Mouse (Mus musculus) layer of hippocampus, adult 9-11 months (tissue): Measurements from ENCODE around the gene Zfp870.

ENCODE experiments used
- DNase-seq: peaks from one replicate; pipeline ENCODE4 v3.0.0; 2022

Gene Zfp870

DNA sequence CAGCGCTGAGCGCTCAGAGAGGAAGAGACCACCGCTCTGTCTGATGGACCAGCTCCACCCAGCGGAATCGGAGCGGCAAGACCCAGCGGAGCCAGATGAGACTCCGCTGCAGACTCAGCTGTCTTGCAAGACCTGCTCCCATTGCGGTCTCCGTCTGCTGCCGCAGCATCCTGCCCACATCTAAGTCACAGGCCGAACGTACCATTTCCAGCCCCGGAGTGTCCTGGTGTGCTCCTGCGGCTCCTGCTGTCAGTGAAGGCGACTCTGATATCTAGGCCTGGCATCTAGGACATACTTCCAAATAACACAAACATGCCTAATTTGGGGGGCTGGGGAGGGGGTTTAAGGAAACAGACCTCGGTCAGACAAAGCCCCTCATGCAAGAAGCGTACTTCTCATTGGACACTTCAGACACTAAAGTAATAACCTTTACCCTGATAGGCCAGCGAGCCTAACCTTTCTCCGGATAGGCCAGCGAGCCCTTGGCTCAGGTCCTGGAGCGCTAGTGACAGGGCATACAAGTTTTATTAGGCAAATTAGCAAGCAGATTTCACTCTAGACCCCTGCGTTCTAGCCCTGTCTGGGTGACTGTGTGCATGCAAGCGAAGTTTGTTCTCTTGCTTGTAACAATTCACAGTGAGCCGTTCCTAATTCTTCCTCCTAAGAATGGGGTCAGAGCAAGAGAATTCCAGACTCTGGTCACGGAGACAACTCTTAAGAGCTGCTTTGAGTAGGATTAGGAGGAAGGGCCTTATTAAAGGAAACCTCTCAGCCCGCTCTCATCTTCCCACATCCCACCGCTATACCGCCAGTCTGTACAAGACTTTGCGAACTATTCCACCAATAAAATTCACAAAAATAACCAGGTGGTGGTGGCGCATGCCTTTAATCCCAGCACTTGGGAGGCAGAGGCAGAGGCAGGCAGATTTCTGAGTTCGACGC is at the start of gene Zfp870:
TSS of gene Zfp870 (minus strand) at position 404 of the 942 bp plus-strand sequence.
- peak; percentile 92 for DNase-seq

DNA sequence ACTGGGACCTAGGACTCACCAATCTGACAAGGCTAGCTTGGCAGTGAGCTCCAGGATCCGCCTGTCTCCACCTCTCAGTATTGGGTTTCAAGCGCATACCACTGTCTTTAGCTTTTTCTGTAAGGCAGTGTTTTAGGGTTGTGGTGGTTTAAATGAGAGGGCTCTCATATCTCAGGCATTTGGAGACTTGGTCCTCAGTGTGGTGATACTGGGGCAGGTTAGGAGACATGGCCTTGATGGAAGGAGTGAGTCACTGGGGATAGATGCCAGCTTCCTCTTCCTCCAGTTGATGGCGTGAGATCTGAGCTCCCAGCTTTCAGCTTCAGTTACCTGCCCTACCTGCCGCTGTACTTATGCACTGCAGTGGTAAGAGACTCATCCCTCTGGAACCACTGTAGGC is 48.4 kb upstream of the Zfp870 start:
- no peak for DNase-seq

DNA sequence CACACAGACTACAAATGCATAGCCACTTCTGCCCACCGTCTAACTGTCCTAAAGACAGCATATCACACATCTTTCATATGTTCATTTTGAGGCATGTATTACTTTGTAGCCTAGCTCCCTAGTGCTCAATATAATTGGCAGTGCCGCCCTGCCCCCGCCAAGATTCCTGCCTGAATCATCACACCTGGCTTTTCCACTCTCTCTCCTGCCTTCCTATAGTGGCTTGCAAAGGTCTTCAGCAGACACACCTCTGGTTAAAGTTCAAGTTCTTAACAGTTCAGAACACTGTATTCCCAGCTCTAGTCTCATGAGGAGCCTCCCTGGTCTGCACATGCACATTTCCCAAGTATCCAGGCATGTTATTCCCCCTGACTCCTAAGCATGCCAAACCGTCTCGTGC is 36.4 kb upstream of the Zfp870 start:
- DNase-seq: no peak

DNA sequence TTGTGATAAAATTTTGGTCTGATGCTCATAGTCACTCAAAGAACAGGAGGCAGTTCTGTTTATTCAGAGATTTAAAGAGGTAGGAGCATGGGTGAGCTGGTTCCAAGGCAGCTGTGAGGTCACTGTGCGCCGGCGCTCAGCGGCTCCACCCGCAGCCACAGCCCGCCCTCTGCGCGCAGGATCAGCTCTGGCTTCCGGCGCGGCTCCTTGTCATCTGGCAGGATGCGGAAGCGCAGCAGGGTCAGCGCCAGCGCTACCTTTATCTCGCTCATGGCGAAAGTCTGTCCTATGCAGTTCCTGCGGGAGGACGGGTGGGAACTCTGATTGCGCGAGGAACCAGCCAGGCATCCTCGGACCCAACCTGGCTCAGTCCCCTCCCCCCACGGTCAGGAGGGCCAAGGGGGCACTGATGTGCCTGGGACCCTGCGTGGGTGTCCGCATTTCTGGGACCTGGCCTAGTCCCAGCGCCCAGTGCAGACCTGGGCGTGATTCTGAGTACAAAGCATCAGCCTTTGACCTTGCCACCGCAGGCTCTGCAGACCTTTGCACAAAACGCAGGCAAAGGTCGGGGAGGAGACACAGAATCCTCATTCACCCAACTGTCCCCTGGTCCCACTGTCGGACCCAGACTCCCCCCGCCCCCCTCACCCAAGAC is 33.3 kb upstream of the Zfp870 start:
- DNase-seq: peak; percentile 75

GRCm38 (mm10) chr17:32923681-32924080 is 32.2 kb upstream of the Zfp870 start:
- no peak for DNase-seq

- DNase-seq: no peak
Observed at GRCm38 (mm10) chr17:32919123-32919522, 27.7 kb upstream of the Zfp870 start.

DNA sequence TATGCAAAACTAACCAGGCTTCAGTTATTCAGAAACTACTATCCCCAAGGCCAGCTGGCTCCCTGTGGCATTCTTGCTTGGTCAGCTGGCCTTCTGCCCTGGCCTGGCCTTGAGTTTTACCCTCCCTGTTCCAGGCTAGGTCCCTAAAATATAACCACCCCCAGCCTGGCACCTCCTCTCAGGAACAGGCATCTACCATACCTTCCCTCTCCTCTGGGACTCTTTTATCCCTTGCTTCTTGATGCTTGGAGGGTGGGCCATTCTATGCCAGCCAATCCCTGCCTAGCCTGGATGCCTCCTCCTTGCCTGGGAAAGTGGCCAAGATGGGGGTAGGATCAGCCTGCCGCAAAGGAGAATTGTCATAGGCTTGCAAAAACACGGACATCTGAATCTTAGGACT is 25.7 kb upstream of the Zfp870 start, which contains the start of gene Cyp4f14:
TSS of gene Cyp4f14 (minus strand) at position 212 of the 400 bp plus-strand sequence.
- peak; percentile 15 for DNase-seq

- DNase-seq: no peak
Observed at GRCm38 (mm10) chr17:32916075-32916474, 24.6 kb upstream of the Zfp870 start.

DNA sequence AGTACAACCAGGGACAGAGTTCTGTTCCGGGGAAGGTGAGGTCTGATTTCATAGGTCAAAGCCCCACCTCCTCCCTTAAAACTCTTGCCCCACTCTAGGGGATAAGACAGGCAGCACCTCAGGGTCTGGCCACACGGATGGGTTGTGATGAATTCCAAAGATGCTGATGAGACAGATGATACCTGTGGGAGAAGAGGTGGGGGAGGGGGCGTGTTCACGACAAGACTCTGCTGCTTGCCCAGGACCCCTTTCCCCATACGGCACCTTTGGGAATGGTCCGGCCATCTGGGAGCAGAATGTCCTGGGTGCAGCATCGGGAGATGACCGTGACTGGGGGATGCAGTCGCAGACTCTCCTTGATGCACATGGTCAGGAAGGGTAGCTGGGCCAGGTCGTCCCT is 14.7 kb upstream of the Zfp870 start:
- no peak for DNase-seq

- peak; percentile 21 for DNase-seq
Observed at GRCm38 (mm10) chr17:32905239-32905638, 13.8 kb upstream of the Zfp870 start.

GRCm38 (mm10) chr17:32904414-32904813 is 13.0 kb upstream of the Zfp870 start:
- no peak for DNase-seq

DNA sequence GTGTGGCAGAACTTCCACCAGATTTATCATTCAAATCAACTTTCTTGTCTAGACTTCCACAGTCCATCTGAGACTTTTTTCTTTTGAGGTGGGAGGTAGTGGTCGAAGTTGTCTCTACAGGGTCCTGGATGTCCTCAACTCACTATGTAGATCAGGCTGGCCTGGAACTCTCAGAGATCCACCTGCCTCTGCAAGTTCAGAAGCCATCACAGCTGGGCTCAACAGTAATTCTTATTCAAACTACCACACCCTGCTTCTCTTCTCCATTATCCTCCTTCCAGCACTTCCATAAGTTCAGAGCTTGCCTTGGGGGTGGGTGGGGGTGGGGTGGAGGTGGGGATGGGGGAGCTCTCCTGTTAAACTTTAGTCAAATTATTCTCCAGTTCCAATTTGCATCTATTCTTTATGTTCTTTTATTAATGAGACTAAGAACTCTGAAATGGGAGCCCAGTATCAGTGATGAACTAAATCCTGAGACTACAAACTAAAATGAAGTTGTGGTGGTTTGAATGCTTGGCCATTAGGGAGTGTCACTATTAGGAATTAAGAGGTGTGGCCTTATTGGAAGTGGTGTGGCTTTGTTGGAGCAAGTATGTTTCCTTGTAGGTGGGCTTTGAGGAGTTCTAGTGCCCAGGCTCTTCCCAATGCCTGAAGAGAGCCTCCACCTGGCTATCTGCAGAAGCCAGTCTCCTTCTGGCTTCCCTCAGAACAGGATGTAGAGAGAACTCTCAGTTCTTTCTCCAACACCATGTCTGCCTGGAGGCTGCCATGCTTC is 10.5 kb upstream of the Zfp870 start:
- DNase-seq: no peak

DNA sequence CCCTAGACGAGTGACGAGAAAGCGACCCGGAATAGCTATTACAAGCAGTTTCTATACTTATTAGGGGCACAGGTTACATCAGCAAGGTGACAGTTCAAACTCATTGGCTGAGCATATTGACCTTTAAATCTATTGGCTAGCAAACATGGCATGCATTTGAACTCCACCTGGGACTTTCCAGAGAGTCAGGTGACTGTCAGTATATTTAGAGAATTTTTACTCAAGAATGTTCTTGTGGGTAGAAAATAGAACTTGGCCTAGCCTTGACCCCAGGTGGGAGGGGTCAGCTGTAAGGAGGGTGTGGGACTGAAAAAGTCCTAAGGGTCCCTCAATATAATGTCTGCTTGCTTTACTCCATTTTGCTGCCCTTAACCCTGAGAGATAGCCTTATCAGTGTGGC is 4.0 kb upstream of the Zfp870 start:
- DNase-seq: no peak

DNA sequence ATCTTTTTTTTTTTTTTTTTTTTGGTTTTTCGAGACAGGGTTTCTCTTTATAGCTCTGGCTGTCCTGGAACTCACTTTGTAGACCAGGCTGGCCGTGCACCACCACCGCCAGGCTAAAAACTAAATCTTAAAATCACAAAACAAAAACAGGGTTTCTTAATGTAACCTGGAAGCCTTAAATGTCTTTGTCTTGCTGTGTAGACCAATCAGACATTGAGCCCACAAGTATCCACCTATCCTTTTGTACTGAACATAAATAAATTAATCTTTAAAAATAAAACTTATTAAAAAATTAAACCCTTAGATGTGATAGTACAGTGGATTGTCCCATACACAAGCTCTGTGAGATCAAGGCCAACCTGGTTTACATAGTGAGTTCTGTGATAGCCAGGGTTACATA is 2.5 kb upstream of the Zfp870 start:
- DNase-seq: no peak

GRCm38 (mm10) chr17:32890852-32891238 is 597 bp downstream of the Zfp870 start:
- DNase-seq: no peak

DNA sequence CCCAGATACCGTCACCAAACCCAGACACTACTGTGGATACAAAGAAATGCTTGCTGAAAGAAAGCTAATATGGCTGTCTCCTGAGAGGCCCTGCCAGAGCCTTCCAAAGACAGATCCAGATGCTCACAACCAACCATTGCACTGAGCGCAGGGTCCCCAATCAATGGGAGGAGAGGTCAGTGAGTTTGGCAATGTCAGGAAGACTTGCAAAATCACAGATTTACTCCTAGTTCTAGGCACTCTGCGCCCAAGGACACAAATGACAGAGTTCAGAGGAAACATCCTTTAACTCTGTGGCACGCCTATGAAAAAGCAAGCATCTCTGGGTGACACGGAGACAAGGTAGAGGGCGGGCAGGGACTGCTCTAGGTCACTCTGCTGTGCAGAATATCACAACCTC is 1.8 kb downstream of the Zfp870 start:
- DNase-seq: no peak

DNA sequence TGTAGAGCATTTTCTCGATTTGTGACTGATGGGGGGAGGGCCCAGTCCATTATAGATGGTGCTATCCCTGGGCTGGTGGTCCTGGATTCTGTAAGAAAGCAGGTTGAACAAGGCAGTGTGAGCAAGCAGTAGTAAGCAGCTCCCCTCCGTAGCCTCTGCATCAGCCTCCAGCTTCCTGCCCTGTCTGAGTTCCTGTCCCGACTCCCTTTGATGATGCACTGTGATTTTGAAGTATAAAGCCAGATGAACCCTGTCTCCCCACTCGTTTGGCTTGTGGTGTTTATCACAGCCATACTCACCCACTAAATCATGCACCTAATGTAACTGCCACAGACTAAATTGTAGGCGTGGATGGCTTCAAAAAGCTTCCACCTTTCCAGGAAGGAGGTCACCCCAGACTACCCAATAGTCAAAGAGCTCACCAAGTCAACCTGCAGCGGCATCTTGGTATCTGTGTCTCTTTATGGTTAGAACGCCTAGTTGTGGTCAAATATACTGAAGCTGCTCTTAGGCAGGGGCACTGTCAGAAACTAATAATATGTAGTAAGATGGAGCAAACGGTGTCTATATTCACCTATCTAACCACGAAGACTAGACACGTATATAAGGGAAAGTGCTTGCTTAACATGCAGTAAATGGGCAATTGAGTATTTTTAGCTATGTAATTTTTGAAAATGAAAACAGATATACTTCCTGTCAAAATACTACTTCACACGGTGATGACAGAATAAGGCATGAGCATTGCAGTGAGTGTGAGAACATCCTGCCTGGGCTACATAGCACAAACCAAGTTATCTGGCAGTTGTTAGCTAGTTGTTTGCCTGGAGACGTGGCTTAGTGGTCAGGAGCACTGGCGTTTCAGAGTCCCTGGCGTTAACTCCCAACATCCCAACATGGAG is 10.9 kb downstream of the Zfp870 start:
- no peak for DNase-seq

GRCm38 (mm10) chr17:32878773-32879172 is 12.7 kb downstream of the Zfp870 start:
- no peak for DNase-seq

DNA sequence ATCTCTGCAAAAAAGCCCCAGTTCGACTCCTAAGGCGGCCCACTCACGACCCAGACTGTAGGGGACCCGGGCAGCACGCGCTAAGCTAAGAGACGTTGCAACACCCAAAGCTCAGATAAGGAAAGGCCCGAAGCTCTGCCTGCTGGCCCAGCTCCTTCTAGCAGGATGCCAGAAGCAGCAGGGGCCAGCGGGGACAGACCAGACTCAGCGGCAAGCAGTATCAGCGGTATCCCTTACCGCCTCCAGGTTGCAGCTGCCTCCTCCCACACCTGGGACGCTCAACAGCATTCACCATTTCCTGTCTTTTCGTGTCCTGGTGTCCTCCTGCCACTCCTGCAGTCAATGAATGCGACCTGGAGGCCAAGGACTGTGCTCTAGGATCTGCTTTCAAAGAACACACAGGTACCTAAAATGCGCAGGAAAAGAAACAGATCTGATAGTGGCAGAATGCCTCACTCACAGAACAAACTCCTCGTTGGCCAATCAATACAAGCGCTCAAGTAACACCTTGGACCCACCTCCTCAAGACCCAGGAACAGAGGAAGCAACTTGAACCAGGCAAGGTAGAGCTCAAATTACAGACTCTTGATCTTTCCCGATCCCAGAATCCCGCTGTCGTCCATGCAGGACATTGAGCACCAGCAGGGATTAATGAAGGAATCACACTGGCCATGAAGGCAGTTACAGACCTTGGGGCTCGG is 13.8 kb downstream of the Zfp870 start:
- DNase-seq: no peak

GRCm38 (mm10) chr17:32872696-32873095 is 18.7 kb downstream of the Zfp870 start:
- no peak for DNase-seq

DNA sequence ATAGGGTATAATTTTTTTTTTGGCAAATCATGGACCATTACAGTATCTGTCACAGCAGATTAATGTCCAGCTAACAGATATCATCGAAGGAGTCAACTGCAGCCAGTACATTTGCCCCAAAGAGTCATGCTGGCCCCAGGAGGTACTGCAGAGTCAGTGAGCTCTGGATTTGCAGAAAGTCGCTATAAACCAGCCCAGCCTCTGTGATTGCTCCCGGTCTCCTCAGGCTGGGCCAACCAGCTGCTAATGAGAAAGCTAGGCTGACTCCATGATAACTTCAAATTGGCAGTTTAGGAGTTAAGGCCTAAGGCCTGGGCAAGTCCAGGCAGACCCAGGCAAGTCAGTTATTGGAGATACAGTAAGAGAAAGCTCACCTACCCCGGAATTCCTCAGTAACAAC is 19.4 kb downstream of the Zfp870 start:
- no peak for DNase-seq

- DNase-seq: no peak
Observed at GRCm38 (mm10) chr17:32871483-32871882, 20.0 kb downstream of the Zfp870 start.
